Mouse (Mus musculus): ENCODE data around the gene Ppp1r14c.

DNA sequence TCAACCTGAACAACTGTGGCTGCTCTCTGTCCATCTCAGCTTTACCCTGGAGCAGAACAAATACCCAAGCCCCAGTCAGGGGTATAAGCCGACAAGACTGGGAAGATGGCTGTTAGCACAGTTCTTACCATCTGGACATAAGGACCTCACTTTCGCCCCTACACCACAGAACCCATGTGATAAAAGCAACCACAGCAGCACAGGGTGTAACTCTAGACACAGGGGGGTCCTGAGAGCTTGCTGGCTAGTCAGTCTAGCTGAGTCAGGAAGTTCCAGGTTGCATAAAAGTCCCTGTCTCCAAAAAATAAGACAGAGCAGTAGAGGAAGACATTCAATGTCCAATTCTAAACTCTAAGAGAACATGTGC is 142.3 kb downstream of the Ppp1r14c start:
- TF ChIP-seq POLR2A (IDR thresholded peaks at IDR 0.05; ENCODE audit: extremely low read depth, insufficient read depth, low read length) = no peak
- no peak for TF ChIP-seq CTCF (IDR thresholded peaks at IDR 0.05; ENCODE audit: extremely low read depth, insufficient read depth, low read length)

Measured in cortical plate, adult 2 months (tissue).